Mouse (Mus musculus) fat pad, adult 2 months (tissue): ENCODE data around the gene Kdm5b.

ENCODE experiments used
- DNase-seq: peaks from one replicate; pipeline ENCODE4 v3.0.0-alpha.2; 2011; ENCODE audit warnings: low read depth, low spot score; ENCODE audit errors: extremely low read depth

The Kdm5b gene

DNA sequence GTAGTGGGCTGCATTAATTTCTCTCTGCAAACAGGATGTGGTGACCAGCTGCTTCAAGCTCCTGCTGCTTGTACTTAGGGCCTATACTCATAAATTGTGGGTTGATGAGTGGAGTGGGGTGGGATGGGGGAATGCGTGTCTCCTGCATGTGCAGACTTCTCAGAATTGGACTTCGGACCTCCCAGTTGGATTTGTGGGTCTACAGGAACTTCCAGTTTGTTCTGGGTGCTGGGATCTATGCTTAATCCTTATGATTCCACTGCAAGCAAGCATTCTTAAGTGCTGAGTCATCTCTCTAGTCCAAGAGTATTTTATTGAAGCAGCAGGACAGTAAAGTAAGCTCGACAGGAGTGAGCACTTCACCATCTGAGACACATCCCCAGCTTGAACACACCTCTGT is 23.6 kb downstream of the Kdm5b start:
- peak; percentile 39 for DNase-seq

GRCm38 (mm10) chr1:134589676-134590075 is 29.7 kb downstream of the Kdm5b start:
- DNase-seq = no peak

- no peak for DNase-seq
These were observed 31.8 kb downstream of the Kdm5b start for GRCm38 (mm10) chr1:134591773-134592172.

DNA sequence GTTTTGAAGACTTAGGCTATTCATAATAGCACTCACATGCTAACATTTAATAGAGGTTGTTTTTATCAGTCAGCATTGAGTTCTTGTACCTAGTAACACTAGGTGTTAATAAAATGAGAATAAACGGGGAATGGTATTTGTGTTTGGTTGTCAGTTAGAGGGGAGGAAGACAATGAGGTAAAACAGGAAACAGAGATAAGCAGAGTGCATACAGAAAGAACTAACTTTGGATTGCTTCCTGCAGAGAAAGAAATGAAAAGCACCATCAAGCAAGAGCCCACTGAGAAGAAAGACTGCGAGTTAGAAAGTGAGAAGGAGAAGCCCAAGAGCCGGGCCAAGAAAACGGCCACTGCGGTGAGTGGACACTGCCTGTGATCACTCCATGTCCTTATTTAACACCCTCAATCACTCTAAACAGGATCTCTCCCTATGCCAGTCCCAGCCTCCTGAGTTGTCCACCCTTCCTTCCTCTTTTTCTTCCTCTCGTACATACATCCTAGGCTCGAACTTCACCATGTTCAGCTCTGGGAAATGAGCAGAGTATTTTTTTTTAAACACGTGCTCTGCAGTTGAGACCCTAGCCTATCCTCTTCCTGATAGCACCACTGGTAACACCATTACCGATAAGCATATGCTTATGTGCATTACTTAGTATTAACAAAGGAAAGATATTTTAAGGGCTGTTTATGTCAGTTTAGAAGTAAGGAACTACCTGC is 37.5 kb downstream of the Kdm5b start:
- no peak for DNase-seq

DNA sequence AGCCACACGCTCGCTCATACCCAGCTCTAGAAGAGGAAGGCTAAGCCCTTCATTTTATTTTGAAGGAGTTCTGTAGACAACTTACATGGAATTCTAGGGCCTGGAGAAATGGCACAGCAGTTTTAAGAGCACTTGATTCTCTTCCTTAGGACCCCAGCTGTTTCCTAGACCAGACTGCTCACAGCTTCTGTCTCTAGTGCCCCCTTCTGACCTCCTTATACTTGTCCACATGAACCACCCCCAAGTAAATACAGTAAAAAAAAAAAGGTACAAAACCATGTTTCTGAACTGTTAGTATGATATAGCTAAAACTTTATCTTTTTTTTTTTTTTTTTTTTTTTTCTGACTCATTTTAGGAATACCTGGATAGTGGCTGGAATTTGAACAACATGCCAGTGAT is 44.1 kb downstream of the Kdm5b start:
- DNase-seq = no peak

GRCm38 (mm10) chr1:134605670-134606069 is 45.7 kb downstream of the Kdm5b start:
- no peak for DNase-seq

- no peak for DNase-seq
These were observed 46.4 kb downstream of the Kdm5b start for GRCm38 (mm10) chr1:134606381-134606780.

DNA sequence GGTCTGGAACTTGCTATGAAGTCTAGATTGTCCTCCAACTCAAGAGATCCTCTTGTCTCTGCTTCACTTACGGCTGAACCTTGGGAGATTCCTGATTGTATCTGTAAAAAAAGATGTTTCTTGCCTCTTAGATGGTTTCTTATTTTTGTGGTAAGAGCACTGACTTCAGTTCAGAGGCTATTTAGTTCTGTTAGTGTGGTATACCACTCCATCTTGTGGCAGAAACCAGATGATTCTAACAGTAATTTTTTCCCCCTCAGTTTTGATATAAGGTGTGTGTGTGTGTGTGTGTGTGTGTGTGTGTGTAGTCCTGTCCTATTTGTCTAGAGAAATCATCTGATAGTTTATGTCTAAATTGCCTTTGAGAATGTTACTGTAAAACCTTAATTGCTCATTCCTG is 47.3 kb downstream of the Kdm5b start:
- DNase-seq = no peak

- DNase-seq = no peak
These were observed 49.2 kb downstream of the Kdm5b start for GRCm38 (mm10) chr1:134609172-134609571.

- DNase-seq = no peak
These were observed 54.6 kb downstream of the Kdm5b start for GRCm38 (mm10) chr1:134614554-134614953.

- DNase-seq = no peak
These were observed 55.0 kb downstream of the Kdm5b start for GRCm38 (mm10) chr1:134614988-134615387.

- DNase-seq = no peak
These were observed 57.7 kb downstream of the Kdm5b start for GRCm38 (mm10) chr1:134617656-134618055.

DNA sequence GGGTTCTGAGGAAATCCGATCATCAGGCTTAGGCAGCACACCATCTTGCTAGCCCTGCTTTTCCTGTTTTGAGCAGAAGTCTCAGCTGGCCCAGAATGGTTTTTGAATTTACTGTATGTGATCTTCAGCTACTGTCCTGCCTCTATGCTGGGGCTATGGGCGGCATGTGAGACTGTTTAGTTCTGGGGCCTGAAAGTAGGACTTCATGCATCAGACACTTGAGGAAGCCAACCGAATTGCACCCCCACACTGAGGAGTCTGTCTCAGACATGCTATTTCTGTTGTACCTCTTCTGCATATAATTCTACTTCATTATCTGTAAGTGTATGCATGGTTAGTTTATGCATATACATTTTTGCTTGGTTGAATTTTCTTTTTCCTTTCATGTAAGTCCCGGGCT is 65.4 kb downstream of the Kdm5b start:
- DNase-seq = no peak

DNA sequence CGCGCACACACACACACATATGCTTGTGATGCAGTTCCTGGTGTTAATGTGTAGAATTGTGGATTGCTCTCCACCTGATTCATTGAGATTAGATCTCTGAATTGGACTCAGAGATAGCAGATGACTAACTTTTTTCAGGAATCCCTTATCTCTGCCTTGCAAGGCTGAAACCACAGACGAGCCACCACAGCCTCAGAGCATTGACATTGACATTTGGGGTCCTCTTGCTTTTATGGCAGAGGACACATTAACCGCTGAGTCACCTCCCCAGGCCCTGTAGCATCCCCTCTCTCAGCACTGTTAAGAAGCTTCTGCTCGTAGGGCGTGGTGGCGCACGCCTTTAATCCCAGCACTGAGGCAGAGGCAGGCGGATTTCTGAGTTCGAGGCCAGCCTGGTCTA is 69.5 kb downstream of the Kdm5b start:
- no peak for DNase-seq

GRCm38 (mm10) chr1:134634296-134634695 is 74.3 kb downstream of the Kdm5b start:
- no peak for DNase-seq

DNA sequence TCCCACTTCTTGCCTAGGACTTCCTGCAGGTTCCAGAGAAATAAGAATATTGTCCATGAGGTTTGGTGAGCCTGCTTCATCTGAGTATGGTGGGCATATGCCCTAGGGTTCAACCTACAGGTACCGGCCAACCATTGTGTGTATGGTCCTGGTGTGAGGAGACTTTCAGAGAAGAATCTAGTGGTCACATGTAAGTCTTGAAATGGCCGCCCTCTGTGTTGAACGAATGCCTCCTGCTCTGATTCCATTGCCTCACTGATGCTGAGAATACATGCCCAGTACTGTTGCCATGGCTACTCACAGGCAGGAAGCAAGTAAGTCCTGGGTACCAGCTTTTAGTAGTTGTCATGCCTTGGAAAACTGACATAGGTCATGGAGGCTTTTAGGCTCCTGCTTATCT is 76.3 kb downstream of the Kdm5b start:
- no peak for DNase-seq

DNA sequence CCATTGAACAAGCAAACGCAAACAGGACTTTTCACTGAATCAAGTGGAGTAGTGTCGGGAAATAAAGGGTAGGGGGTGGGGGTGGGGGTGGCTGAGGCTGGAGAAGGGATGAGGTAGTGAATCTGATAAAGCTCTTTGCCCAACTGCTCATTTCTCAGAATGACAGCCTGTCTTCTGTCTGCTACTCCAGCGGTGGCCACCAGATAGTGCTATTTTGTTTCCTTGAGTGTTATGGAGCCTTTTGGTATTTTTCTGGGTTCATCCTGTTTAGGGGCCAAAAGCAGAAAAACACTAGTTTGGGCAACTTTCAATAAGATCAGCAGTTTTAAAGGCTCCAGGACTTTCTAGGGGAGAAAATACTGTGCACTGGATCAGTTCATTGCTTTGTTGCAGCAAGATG is 76.7 kb downstream of the Kdm5b start:
- DNase-seq = no peak

DNA sequence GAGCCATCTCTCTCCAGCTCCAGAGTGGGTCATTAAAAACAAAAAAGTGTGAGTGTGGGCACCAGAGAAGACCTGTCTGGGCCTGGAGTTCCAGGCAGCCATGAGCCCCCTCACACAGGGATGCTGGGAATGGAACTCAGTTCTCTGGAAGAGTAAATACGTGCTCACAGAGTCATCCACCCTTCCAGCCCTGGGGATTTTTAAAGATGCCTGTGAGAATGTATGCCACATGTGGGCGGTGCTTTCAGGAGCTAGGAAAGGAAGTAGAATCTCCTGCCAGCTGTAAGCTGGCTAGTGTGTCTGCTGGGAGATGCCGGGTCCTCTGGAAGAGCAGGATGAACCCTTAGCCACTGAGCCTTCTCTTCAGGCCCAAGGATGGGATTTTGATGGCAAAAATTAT is 78.1 kb downstream of the Kdm5b start:
- DNase-seq = no peak

- no peak for DNase-seq
These were observed 78.6 kb downstream of the Kdm5b start for GRCm38 (mm10) chr1:134638522-134638921.

DNA sequence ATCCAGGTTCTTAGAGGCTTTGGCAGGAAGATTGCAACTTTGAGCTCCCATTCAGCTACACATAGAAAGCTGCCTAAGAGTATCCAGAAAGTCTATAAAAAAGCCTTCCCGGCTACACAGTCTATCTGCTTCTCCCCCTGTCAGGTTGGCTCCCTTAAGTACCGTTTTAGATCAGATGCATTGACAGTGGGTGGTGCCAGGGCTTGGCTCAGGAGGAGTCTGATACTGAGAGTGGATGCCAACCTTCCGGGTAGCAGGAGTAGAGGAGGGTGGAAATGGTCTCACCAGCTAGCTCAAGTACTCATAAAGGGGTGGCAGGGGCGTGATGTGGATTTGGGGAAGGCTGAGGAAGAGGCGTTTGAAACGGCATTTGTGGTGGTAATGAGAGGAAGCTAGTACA is 79.5 kb downstream of the Kdm5b start:
- no peak for DNase-seq

- DNase-seq = no peak
These were observed 81.5 kb downstream of the Kdm5b start for GRCm38 (mm10) chr1:134641507-134641906.

DNA sequence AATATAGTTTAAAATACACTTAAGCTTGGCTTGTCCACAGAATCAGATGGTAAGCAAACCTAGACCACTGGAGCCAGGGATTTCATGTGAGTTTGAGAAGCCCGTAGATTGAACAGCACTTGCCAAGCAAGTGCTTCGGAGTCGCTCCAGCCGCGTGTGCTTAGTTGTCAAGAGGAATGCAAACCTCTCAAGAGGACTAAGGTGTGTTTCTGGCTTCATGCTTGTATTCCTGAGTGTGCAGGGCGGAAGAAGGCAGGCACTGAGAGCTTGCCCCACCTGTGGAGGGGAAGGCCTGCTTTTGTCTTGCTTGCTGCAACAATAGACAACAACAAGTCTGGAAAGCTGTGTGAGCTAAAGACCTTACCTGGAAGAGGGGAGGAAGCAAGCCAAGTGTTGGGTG is 83.7 kb downstream of the Kdm5b start:
- DNase-seq = no peak
